Mouse (Mus musculus) embryonic stem cell, embryonic (primary cell): ENCODE measurements around the gene Ucp3.

Experiments used
- CTCF ChIA-PET, 4 experiments: fragments of 300-600 bp in 2 of 4; fragments of 350-600 bp in 2 of 4; sonication (Branson Sonifier 250); formaldehyde crosslinking; loops; one replicate each; lab custom pipeline; 2022; ENCODE audit warnings: inconsistent platforms in 2 of 4; lab: Charles Lee
- POLR2A ChIA-PET, 4 experiments: fragments of 300-600 bp in 2 of 4; fragments of 350-600 bp in 2 of 4; sonication (Branson Sonifier 250); formaldehyde crosslinking; loops; one replicate each; lab custom pipeline; 2022; ENCODE audit warnings: antibody characterized with exemption in 4 of 4, inconsistent platforms in 1 of 4; lab: Charles Lee

The Ucp3 gene

DNA sequence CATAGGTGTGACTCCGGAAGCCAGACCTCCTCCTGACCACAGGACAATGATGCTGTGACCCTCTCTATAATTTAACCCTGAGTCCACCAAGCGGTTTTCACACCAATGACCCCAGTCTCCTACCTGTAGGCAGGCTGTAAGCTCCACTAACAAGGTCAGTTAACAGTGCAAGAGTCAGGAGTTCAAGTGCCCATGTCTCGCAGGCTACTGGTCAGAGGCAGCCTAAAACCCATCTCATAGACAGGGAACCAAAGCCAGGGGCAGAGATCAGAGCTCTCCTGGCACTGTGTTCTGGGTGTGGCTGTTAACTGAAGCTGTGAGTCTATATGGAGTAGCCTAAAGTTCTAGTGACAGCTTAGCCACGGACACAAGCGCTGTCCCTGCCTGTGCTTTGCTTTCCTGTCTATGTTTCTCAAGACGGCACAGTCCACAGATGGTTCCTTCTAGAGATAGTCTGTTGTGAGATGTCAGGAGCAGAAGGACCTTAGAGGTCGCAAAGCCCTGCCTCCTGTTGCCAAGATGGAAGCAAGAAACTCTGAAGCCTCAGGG, 29.7 kb downstream of the Ucp3 start:
- CTCF ChIA-PET: interaction anchor here in 3 of 4 experiments (0.9 to 5.7 kb wide), 3 partner anchors 18 kb away, joined by 3 to 29 read pairs (median 15); no protein-coding TSS in a partner anchor
- POLR2A ChIA-PET: interaction anchor here (0.7 to 47.4 kb wide), 29 partner anchors 4 to 204 kb away, joined by 3 to 704 read pairs (median 4); partner anchors contain the start of genes Ucp2 (in 3 of the 4), Coa4 (in 2 of the 4), Dnajb13 (in 2 of the 4) and Fam168a (in 1 of the 4)

DNA sequence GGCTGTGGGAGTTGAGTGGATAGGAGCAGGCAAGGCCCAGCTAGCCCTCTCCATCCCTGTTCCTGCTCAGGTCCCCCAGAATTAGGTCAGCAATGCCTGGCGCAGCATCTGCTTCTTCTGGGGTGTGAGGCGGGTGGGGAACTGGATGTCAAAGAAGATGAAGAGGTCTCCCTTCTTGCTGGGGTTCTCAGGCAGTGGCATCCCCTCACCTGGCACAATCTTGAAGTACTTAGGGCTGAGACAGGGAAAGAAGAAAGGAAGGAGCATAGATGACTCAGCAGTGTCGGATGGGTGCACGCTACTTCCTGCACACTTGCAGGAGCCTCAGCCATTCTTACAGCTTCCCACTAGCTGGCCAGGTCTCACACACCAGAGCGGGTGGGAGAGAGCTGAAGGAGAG, 30.3 kb downstream of the Ucp3 start:
- POLR2A ChIA-PET: interaction anchor here in 3 of 4 experiments (0.7 to 47.4 kb wide), 26 partner anchors 5 to 203 kb away, joined by 3 to 704 read pairs (median 4); partner anchors contain the start of genes Ucp2 (in 3 of the 3), Dnajb13 (in 2 of the 3), Coa4 (in 1 of the 3) and Fam168a (in 1 of the 3)

DNA sequence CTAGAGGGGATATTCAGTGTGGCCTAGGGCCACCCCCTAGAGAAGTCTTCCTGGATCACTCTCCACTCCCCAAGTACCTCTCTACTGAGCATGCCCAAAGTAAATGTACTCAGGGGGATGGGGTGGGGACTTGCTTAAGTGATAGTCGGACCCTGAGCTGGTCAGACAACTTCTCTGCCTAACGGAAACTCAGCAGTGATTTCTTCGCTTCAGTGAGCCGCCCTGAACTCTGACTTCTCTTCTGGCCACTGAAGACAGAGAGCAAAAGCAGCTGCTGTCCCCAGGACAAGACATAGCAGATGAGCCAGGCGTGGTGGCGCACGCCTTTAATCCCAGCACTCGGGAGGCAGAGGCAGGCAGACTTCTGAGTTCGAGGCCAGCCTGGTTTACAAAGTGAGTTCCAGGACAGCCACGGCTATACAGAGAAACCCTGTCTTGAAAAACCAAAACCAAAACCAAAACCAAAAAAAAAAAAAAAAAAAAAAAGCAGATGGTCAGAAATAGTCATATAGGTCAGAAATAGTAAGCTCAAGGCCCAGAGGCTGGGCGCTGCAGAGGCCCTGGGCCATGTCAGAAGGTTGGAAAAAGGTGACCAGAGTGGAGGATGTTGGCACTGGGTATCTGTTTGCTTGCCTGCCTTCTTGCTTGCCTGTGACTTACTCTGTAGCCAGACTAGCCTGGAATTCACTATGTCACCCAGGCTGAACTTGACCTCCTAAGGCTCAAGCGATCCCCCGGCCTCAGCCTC, 32.1 kb downstream of the Ucp3 start:
- POLR2A ChIA-PET: interaction anchor here (0.5 to 47.4 kb wide), 17 partner anchors 7 to 277 kb away, joined by 3 to 704 read pairs (median 3); partner anchors contain the start of genes Ucp2 (in 3 of the 4), Coa4 (in 1 of the 4) and Dnajb13 (in 1 of the 4)
- CTCF ChIA-PET: interaction anchor here (0.6 to 5.7 kb wide), 6 partner anchors 9 to 450 kb away, joined by 3 to 29 read pairs (median 11); partner anchors contain the start of gene Ucp2 (in 1 of the 4)

More for the DNA sequence above, 30.3 kb downstream of the Ucp3 start:
- CTCF ChIA-PET: interaction anchor here in 3 of 4 experiments (0.8 to 5.7 kb wide), 4 partner anchors 17 to 27 kb away, joined by 3 to 29 read pairs (median 9); no protein-coding TSS in a partner anchor

DNA sequence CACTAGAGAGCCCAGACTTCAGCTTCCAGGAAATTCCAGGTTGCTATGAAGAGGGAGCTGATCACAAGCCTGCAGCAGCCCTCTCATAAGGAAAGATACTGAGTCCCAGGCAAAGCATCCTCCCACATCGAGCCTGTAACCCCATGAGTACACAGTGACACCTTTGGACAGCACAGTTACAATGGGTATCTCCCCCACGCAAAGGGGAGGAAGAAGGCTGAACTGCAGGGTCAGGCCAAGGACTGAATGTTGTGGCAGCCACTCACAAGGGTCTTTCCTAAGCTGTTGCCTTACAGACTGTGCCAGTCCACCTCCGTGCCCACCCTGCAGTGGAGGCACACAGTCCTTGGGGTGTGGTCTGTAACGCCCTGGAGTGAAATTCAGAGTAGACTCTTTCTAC, 33.7 kb downstream of the Ucp3 start:
- POLR2A ChIA-PET: interaction anchor here in 3 of 4 experiments (0.6 to 47.4 kb wide), 11 partner anchors 8 to 284 kb away, joined by 3 to 704 read pairs (median 5); partner anchors contain the start of genes Ucp2 (in 3 of the 3), Coa4 (in 1 of the 3) and Dnajb13 (in 1 of the 3)

DNA sequence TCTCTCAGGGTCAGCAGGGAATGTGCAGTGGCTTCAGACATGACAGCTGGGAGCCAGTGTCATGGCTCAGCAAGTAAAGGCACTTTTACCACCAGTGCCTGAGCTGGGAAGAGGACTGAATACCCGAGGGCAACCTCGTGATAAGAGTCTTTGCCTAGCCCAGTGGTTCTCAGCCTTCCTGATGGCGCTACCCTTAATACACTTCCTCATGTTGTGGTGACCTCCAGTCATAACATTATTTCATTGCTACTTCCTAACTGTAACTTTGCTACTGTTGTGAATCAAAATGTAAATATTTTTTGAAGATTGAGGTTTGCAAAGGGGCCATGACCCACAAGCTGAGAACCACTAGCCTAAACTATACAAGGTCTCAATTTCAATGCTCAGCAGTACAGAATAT, 35.9 kb downstream of the Ucp3 start:
- CTCF ChIA-PET: no interaction called here
- POLR2A ChIA-PET: interaction anchor here in 2 of 4 experiments (1.0 to 47.4 kb wide), 5 partner anchors 9 to 28 kb away, joined by 3 to 704 read pairs (median 140); partner anchors contain the start of genes Ucp2 (in 2 of the 2), Coa4 (in 1 of the 2) and Dnajb13 (in 1 of the 2)

More for the DNA sequence above, 33.7 kb downstream of the Ucp3 start:
- CTCF ChIA-PET: interaction anchor here in 3 of 4 experiments (0.5 to 5.7 kb wide), 5 partner anchors 11 to 18 kb away, joined by 3 to 29 read pairs (median 4); no protein-coding TSS in a partner anchor

DNA sequence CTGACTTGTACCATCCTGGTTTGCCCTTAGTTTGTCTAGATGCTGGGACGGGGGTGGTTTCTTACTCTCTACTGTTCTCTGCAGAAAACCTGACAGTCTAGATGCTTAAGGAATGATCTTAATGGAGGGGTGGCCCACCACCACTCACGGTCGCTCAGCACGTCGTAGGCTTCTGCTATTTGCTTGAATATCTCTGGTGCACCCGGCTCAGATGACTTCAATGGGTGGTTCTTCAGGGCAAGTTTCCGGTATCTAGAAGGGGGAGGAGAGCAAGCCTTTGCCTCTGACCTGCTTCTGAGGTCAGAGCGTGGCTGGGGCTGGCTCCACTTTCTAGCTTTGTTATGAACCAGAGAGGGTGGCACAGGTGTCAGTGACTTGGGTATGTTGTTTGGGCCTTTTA, 38.8 kb downstream of the Ucp3 start:
- ChIA-PET CTCF (interaction anchor here in 3 of 4 experiments (0.8 to 2.6 kb wide), 5 partner anchors 9 to 151 kb away, joined by 3 to 12 read pairs (median 3); no protein-coding TSS in a partner anchor), POLR2A (interaction anchor here (0.5 to 47.4 kb wide), 15 partner anchors 9 to 159 kb away, joined by 3 to 704 read pairs (median 4); partner anchors contain the start of gene Ucp2 (in 2 of the 4))

DNA sequence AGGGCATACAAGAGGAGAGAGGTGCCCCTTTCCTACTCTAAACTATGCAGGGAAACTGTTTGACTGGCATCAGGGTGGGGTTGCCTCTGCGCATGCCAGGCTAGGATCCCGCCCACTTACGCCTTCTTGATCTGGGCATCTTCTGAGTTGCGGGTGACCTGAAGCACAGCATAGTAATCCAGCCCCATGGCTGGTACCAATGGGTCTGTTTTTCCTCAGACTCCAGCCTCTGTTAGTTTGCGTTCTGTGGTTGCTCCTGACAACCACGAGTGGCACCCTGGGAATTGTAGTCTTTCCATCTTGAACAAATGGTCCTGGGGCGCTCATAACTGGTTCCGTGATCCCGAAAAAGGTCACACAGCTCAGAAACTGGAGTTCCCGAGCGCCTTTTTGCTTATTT, 41.8 kb downstream of the Ucp3 start, which contains the start of gene Dnajb13:
TSS of gene Dnajb13 (minus strand) at position 388 of the 400 bp plus-strand sequence.
- POLR2A ChIA-PET: interaction anchor here (0.6 to 47.4 kb wide), 7 partner anchors 12 to 147 kb away, joined by 3 to 704 read pairs (median 4); partner anchors contain the start of genes Plekhb1 (in 1 of the 4) and Ucp2 (in 1 of the 4)
- CTCF ChIA-PET: interaction anchor here in 1 of 4 experiments (0.6 kb wide), 1 partner anchor 378 kb away, joined by 3 read pairs; no protein-coding TSS in a partner anchor

DNA sequence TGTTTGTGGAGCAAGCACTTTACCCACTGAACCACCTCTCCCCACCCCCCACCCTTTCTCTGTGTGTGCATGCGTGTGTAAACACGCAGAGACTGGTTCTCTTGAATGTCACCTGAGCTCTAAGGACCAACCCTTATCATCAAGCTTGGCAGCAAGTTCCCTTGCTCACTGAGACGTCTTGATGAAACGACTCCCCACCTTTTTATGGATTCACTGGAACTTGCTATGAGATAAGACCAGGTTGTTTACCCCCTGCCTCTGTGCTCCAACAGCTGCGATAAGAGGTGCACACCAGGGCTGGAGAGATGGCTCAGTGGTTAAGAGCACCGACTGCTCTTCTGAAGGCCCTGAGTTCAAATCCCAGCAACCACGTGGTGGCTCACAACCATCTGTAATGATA, 47.4 kb downstream of the Ucp3 start:
- ChIA-PET CTCF (interaction anchor here (0.6 to 2.0 kb wide), 58 partner anchors 9 to 1432 kb away, joined by 3 to 44 read pairs (median 6); partner anchors contain the start of genes Coa4 (in 3 of the 4), Plekhb1 (in 1 of the 4), Relt (in 1 of the 4) and Ucp2 (in 1 of the 4)), POLR2A (interaction anchor here (0.6 to 47.4 kb wide), 32 partner anchors 9 to 1904 kb away, joined by 3 to 704 read pairs (median 6); partner anchors contain the start of genes Ucp2 (in 3 of the 4), Fam168a (in 2 of the 4), Coa4 (in 1 of the 4) and Rab6a (in 1 of the 4))

DNA sequence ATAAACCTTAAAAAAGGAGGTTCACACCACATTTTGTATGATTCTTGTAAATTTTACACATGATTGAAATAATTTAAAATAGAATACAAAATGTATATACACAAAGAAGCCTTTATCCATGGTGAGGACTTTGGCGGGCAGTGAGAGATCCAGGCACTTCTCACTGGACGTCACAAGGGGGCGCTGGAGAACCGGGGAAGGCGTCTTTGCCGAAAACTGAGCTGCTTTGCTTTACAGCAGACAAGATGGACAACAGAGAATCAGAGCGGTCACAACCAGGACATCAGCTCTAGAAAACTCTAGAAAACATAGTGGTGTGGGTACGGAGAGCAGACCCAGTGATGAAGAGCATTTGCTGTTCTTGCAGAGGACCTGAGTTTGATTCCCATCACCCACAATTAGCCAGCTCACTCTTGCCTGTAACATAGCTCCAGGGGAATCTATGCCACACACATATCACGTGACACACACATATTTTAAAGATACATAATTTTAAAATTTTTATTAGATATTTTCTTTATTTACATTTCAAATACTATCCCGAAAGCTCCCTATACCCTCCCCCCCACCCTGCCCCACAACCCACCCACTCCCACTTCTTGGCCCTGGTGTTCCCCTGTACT, 48.0 kb downstream of the Ucp3 start:
- CTCF ChIA-PET: interaction anchor here (0.5 to 2.0 kb wide), 94 partner anchors 9 to 1227 kb away, joined by 3 to 44 read pairs (median 4); partner anchors contain the start of genes Coa4 (in 3 of the 4), Relt (in 3 of the 4), Plekhb1 (in 1 of the 4) and Ucp2 (in 1 of the 4)
- POLR2A ChIA-PET: interaction anchor here (0.6 to 47.4 kb wide), 38 partner anchors 8 to 342 kb away, joined by 3 to 704 read pairs (median 4); partner anchors contain the start of genes Ucp2 (in 3 of the 4), Fam168a (in 2 of the 4), Coa4 (in 1 of the 4) and Rab6a (in 1 of the 4)

DNA sequence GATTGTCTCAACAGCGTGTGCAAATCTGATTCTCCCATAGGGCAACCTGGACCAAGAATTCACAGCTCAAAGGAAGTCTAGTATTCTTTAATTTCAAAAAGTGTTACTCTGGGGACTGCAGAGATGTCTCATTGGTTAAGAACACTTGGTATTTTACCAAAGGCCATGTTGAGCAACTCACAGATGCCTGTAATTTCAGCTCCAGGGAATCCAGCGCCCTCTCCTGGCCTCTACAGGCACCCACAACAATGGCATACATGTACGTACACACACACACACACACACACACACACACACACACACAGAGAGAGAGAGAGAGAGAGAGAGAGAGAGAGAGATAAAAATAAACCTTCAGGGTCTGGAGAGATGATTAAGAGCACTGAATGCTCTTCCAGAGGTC, 49.4 kb downstream of the Ucp3 start:
- CTCF ChIA-PET: interaction anchor here in 2 of 4 experiments (0.6 to 1.4 kb wide), 10 partner anchors 11 to 273 kb away, joined by 3 to 9 read pairs (median 4); no protein-coding TSS in a partner anchor
- POLR2A ChIA-PET: interaction anchor here in 3 of 4 experiments (0.6 to 47.4 kb wide), 7 partner anchors 10 to 27 kb away, joined by 3 to 704 read pairs (median 10); partner anchors contain the start of genes Coa4 (in 1 of the 3) and Ucp2 (in 1 of the 3)

DNA sequence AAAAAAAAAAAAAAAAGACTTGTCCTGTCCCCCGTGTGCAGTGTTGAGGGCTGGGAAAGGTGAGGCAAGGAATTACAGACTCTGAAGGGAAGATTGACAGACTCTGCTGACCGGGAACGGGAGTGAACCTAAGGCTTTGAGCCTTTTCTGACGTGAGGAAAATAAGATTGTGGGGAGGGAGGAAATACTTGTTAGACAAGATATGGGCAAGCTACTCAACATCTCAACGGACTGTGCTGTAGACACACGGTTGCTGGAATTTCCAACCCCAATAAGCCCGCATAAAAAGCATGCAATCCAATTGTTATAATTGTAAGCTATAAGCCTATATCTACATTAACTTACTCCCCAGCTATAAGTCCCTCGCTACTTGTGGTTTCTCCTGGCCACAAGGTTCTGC, 51.9 kb downstream of the Ucp3 start:
- CTCF ChIA-PET: interaction anchor here (0.6 to 1.9 kb wide), 8 partner anchors 10 to 273 kb away, joined by 3 to 11 read pairs (median 6); no protein-coding TSS in a partner anchor
- POLR2A ChIA-PET: interaction anchor here in 3 of 4 experiments (0.6 to 47.4 kb wide), 7 partner anchors 11 to 70 kb away, joined by 3 to 704 read pairs (median 5); partner anchors contain the start of genes Coa4 (in 1 of the 3) and Ucp2 (in 1 of the 3)

DNA sequence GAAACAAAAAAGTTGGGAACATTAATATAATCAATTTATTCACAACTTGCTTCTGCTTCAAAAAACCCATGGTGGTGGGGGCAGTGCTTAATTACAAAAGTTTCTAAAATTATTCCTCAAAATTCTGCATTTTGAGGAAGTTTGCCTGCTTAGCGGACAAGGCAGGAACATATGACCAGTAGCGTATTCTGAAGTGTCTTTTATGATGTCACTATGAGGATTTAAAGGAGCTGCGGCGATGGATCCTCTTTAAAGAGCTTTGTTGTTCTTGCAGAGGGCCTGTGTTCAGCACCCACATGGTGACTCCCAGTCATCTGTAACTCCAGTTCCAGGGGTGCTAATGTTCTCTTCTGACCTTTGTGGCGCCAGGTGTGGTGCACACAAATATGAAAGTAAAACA, 58.0 kb downstream of the Ucp3 start:
- ChIA-PET POLR2A (interaction anchor here in 3 of 4 experiments (0.6 to 47.4 kb wide), 9 partner anchors 10 to 414 kb away, joined by 3 to 704 read pairs (median 3); partner anchors contain the start of genes Relt (in 1 of the 3) and Ucp2 (in 1 of the 3)), CTCF (interaction anchor here (0.6 to 4.7 kb wide), 6 partner anchors 10 to 299 kb away, joined by 3 to 18 read pairs (median 8); no protein-coding TSS in a partner anchor)

DNA sequence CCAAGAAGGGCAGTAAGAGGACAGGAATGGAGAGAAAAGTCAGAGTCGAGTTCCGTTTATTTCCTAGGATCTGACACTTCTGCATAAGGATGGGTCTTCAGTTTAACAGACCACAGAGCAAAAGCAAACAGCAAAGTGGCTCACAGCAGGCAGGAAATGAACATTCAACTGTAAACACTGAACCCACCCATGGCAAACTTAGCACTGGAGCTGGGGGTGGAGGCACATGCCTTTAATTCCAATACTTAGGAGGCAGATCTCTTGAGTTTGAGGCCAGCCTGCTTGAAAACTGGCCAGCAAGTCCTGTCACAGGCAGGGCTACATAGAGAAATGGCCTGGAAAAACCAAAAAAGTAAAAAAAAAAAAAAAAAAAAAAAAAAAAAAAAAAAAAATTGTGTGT, 60.7 kb downstream of the Ucp3 start:
- ChIA-PET POLR2A (interaction anchor here in 2 of 4 experiments (0.9 to 47.4 kb wide), 15 partner anchors 9 to 131 kb away, joined by 3 to 704 read pairs (median 6); partner anchors contain the start of gene Ucp2 (in 2 of the 2)), CTCF (interaction anchor here (0.6 to 4.7 kb wide), 6 partner anchors 11 to 849 kb away, joined by 3 to 18 read pairs (median 4); no protein-coding TSS in a partner anchor)

DNA sequence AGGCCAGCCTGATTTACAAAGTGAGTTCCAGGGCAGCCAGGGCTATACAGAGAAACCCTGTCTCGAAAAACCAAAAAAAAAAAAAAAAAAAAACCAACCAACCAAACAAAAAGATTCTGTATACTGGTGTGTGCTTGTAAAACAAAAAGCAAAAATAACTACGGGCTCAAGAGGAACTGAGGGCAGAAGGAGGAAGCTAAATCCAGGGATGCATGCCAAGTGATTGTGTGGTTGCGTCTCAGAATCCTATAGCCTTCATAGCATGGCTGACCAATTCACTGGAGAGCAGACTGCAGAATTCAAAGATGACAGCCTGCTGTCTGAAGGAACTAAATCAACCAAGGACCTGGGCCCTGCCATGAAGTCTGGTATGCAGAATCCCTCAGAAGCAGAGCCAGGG, 61.4 kb downstream of the Ucp3 start:
- ChIA-PET POLR2A (interaction anchor here in 2 of 4 experiments (0.7 to 47.4 kb wide), 12 partner anchors 8 to 329 kb away, joined by 3 to 704 read pairs (median 4); partner anchors contain the start of genes Ucp2 (in 2 of the 2) and Relt (in 1 of the 2)), CTCF (interaction anchor here in 2 of 4 experiments (0.7 to 1.3 kb wide), 3 partner anchors 10 to 848 kb away, joined by 4 to 6 read pairs (median 5); no protein-coding TSS in a partner anchor)

DNA sequence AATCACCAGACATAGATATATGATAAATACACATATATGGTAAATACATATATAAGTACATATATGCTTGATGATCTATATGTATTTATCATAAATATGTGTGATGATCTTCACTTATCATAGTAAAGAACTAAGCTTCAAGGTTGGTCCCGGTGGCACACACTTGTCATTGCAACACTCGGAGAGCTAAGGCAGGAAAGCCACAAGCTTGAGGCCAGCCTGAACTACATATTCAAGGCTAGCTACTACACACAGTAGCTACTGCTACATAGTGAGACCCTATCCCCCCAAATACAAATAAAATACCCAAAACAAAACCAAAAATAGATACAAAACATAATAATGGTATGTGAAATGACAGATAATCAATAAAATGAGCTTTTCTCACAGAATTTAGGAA, 63.0 kb downstream of the Ucp3 start:
- CTCF ChIA-PET: interaction anchor here (0.7 to 2.0 kb wide), 4 partner anchors 15 to 30 kb away, joined by 3 to 10 read pairs (median 6); no protein-coding TSS in a partner anchor
- POLR2A ChIA-PET: interaction anchor here in 3 of 4 experiments (0.5 to 47.4 kb wide), 47 partner anchors 9 to 767 kb away, joined by 3 to 704 read pairs (median 4); partner anchors contain the start of genes Fam168a (in 3 of the 3), Ucp2 (in 2 of the 3), Atg16l2 (in 1 of the 3) and Mrpl48 (in 1 of the 3)
